Mouse (Mus musculus) heart, adult 9 months (tissue): Measurements from ENCODE around the gene Get4.
A peak's percentile ranks its signal among the peaks of the same experiment; 100 is the strongest.

Source experiments
- DNase-seq, 2 experiments: peaks; one replicate each; pipeline ENCODE4 v3.0.0; 2022; ENCODE audit warnings: low spot score in 2 of 2

Gene Get4

DNA sequence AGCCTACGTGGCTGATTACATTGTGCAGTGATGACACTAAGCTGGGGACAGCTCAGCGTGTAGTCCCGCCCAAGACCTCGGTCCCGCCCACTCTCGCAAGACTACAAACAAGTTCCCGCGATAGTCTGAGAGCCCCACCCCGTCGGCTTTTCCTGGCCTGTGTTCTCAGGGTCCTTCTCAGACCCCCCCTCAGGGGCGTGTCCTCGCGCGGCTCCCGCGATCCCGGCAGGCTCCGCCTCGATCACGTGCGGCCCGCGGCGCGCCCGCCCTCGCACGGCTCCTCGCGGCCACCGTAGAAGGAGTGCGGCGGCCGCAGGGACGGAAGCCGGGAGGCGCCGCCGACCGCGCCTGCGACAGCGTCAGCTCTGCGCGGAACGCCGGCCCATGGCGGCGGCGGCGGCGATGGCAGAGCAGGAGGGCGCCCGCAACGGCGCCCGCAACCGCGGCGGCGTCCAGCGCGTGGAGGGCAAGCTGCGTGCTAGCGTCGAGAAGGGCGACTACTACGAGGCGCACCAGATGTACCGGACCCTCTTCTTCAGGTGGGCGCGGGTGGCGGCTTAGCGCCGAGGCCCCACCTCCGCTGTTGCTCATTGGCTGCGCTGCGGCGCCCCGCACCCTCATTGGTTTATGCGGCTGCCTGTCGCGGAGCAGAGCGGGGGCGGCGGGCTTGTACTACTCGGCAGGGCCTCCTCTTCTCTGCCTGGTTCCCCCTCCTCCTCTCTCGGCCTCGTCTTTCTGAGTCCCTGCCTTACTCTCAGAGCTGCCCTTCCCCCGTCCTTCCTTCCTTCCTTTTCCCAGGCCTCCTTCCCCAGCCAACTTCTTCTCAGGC is at the start of gene Get4:
Get4 (plus strand) TSS at position 244 of the 829 bp plus-strand sequence.
- peak; percentile 99 to 100 for DNase-seq

DNA sequence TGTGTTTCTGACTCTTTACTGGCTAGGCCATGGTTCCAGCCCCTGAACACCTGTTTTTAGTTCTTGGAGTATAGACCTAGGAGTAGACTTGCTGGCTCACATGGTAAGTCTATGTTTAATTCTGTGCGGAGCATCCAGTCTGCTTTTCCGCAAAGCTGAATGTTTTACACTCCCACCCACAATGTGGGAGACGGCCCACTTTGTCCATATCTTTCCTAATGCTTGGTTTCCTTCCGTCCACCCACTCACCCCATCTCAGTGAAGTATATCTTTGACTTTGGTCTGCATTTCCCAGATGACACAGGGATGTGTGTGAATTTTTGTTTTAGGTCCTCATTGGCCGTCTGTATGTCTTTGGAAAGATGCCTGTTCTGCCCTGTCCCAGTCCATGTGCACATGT is 48.8 kb upstream of the Get4 start:
- DNase-seq = no peak

DNA sequence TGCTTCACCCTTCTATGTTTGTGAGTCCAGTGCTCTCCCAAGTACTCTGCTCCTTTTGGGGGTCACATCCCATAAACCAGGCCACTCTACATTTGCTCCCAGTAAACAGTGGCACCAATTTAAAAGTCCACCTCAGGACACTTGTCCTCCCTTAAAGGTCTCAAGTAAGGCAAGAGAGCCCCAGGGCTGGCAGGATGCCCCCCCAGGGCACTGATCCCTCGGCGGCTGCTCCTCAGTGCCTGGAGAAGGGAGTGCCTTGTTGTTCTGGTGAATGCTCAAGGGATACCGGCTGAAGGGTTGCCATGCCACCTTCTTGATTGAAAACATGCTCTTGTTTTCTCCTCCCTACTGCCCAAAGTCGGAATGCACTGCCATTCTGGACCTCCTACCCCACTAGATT is 46.0 kb upstream of the Get4 start:
- no peak for DNase-seq

DNA sequence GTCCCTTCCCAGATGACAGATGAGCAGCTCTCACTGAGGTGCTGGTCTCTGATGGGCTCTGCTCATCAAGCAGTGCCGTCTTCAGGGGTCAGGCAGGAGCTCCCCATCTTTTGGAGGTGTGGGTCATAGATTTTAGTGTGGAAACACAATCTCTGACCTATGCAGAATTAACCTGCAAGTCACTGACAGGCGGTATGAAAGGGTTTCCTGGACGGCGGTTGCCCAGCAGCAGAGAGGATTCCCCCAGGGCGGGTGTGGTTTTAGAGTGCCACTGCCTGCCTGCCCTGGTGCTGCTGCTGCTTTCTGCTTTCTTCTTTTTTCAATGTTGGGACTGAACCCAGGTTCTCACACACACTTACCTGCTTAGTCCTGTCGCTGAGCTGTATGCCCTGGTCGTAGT is 45.6 kb upstream of the Get4 start:
- no peak for DNase-seq

DNA sequence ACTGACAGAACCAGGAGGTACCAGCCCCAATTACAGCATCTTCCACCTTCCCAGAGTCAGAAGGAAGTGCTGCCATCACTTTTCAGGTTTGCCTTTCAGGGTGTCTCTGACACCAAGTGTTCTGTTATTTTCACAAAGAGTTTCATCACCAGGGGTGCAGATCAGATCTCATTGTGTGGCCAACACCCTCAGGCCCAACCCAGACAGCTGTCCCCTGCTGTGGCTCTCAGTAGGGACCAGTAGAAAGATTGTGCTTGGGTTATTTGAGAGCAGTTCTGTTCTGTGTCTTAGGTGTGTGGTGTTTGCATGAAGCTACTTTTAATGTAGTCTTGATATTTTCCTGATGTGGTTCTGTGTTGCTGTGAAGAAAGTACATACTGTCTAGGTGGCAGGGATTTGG is 43.9 kb upstream of the Get4 start:
- DNase-seq = no peak

DNA sequence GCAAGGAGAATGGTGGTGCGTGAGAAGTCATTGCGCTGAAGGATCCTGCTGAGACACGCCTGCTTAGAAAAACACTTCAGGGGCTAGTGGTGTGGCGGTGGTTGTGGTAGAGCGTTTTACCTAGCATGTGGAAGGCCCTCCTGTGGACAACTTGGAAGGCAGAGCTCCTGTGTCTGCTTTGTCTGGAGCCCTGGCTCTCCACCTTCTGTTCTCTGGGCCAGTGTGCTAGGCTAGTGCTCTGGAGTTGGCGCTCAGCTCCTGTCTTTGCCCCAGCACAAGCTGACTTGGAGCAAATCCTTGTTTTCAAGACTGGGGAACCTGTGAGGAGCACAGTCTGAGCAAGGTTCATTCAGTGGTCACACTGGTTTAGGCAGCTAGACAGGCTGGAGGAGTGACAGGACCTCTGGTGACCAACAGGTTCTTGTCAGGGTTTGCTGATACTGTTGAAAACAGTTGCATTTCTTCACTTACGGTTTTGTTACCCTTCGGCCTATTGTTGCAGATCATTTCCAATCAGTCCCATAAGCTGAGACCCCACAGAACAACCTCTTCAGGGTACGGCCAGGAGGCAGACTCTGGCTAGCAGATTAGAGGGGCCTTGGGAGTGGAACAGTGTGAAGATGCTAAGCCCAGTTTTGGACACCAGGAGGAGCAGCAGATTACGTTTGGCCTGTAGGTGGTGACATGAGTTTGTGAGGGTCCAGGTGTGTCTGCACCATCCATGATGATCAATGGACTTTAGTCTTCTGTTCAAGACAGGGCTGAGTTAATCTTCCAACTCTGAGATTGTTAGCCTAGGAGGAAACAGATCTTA is 43.0 kb upstream of the Get4 start:
- DNase-seq = no peak

DNA sequence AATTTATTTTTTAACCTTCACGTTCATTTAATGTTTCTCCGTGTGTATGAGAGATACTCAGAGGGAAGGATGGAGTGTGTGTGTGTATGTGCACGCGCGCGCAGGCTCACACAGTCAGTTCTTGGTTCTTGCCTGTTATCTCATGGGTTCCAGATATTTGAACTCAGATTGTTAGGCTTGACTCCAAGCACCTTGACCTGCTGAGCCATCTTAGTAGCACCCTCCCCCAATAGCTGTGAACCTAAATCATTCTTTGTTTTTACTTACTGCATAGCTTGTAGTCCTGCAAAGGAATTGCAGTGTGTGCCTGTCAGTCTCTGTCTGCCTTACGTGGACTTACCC is 42.5 kb upstream of the Get4 start:
- DNase-seq = no peak

DNA sequence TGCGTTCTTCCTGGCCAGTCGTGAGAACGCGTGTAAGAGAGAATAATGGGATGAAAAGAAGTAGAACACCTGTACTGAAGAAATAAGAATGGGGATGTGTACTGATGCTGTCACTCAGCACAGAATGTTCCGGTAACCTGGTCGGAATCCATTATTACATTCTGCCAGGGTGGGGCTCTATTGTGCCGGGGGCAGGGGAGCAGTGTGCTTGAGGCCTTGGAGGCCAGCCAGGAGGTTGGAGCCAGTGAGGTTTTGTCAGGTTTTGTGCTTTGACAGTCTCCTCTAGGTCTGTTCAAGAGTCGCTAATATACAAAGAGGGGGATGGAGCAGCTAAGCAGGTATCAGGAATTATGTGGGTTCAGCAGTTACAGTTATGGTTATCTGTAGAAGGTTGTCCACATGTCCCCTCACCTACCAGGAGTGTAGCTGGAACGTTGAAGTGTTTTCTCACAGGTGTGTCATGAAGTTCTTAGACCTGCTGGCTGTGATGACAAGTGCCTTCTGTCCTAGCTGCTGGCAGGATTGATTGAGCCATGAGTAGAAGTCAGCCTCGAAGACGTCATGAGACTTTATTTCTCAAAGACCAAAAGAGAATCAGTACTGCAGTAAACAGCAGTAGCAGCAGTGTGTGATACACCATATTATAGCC is 40.3 kb upstream of the Get4 start:
- peak in 1 of 2 experiments; percentile 14 for DNase-seq

DNA sequence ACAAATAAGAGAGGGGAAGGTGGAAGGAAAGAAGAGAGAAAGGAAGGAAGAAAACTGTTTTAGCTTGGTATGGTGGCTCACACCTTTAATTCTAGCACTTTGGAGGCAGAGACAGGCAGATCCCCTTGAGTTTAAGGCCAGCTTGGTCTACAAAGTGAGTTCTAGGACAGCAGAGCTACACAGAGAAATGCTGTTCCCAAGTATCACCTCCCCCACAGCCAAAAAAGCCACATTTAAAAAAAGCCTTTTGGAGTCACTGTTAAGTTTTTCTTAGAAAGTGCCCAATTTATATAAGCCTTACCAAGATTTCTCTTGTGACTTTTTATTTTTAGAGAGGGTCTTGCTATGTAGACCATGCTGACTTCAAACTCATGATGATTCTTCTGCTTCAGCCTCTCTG is 37.8 kb upstream of the Get4 start:
- no peak for DNase-seq

DNA sequence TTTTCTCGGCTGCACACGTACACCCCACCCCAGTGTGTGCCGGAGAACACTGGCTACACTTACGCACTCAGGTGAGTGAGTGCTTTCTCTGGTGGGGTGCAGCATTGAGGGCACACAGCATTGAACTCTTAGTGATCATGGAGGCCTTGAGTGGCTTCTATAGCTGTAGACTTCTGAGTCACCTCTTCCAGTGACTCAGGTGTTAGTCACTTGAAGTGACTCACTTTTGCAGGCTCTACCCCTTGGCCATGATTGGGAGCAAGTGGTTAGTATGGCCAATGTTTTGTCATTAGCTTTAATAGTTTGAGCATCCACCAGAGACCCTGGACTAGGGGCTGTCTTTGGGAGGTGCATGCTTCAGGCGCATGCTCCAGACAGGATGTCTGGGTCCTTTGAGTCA is 36.9 kb upstream of the Get4 start:
- DNase-seq = no peak

DNA sequence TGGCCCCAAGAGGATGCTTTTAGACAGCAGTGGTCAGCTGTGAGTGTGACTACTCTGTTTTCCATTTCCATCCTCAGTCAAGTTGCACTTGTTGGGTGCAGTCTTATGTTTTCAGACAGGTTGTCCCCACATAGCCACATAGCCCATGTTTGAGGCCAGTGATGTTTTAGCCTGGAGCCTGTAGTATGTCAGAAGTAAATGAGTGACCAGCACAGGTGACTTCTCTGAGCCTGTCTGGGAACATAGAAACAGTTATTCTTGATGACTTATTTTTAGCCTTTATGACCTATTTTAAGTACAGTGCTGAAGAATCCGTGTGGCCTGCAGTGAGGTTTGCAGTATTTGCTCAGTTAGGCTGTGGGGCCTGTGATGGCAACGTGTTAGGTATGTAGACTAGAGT is 36.0 kb upstream of the Get4 start:
- DNase-seq = no peak

DNA sequence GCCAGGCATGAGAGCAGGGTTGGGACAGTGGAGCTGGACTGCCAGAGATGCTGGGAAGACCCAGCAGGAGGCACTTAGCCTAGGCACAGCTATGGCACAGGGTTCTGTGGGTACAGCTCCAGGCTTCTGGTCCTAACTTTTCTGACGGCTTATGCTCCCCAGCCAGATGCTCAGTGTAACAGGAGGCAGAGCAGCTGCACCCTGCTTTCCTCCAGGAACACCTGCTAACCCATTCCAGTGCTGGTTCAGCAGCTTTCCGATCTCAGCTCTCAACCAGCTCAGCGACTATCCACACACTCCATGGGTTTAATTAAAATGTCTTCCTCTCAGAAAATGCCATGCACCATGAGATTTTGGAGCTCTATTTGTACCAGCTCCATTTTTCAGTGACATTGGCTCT is 35.4 kb upstream of the Get4 start:
- no peak for DNase-seq

DNA sequence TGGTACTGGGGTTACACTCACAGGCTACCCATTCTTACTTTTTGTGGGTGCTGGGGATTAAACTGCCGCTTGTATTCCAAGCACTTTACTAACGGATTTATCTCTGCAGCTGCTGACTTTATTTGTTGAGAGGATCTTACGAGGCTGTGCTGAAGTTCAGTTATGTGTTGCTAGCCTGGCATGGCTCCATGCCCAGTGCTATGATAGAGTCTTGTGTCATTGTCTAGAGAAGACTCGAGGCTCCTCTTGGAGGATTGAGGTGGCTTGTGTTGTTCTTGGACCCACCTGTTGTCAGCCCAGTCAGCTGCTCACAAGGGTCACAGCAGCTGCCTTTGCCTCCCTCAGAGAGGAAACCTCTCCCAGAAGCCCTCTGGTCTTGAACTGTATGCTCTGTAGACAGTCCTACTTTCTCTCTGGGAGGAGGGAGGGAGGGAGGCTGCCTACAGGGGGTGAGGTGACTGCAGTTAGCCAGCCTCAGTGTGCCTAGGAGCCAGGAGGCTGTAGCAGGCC is 32.1 kb upstream of the Get4 start:
- DNase-seq = no peak

DNA sequence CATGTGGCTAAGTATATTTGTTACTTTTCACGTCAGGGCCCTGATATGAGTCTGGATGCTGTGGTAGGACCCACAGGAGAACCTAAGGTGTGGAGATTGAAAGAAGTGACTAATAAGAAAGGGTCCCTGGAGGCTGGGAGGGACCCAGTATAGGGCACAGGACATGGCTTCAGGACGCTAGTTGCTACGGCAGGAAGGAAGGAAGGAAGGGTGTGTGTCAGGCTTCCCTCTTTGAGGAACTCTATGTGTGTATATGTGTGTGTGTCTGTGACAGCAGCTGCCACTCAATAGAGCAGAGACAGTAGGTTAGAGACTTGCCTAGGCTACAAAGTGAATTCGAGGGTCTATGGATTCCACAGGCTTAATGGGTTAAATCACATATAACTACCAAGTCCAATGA is 31.5 kb upstream of the Get4 start:
- peak; percentile 64 to 86 for DNase-seq

DNA sequence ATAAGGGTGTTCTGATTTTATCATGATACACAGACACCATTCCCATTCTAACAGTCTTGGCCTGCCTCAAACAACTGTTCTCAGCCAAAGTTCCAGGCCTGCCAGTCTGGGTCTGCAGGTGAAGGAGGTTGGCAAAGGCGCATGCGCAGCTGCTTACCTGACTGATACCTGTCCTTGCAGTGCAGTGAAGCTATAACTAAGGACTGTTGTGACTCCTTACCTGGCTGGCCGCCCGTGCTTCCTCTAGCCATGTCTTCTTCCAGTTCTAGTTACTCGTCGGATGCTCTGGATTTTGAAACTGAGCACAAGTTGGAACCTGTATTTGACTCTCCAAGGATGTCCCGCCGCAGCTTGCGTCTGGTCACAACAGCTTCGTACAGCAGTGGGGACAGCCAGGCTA is 28.8 kb upstream of the Get4 start:
- no peak for DNase-seq

DNA sequence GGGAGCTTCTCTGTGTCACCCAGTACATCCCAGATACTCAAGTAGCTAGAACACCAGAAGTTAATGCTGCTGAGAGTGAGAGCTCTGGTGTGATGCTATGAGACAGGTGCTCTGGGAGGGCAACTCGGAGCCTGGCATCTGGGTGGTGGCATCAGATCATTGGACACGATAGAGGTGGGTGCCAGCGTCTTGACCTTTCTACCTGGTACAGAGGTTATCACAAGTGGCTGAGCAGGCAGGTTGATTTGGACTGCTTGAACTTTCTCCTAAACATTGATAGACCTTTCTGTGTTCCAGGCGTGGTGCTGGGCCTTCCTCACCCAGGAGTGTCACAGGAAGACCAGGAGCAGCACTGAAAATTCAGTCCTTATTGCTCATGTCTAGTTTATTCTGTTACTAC is 24.9 kb upstream of the Get4 start:
- DNase-seq = no peak

DNA sequence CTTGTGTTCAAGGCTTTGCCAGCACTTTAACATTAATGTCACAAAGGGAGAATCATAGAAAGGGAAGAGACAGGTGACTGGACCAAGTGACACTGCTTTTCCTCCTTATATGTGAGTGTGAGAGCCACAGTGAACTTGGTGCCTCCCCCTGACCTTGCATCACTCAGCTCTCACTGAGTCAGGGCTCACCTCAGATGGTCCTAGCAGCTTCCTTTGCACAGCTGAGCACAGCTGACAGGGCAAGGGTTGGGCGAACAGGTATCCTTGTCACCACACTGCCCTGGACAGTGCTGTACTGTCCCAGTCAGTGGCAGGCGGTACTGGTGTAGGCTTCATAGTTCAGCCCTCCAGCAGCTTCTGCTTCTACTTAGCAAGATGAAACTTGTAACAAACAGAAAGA is 24.5 kb upstream of the Get4 start:
- no peak for DNase-seq

DNA sequence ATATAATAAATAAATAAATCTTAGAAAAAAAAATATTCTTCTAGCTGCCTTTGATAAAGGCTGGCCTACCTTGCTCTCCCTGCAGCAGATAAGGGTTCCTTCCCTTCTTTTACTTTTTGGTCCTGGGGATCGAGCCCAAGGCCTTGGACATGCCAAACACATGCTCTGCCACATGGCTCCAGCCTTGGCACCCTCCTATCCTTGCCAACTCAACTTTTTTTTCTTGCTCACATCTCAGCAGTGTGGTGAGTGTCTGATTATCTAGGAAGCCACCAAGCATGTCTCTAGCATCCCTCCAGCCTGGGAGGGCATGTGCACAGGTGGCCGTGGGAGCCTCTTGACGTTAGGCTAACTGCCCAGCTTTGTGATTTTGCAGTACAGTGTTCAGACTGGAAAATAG is 23.8 kb upstream of the Get4 start:
- DNase-seq = no peak

DNA sequence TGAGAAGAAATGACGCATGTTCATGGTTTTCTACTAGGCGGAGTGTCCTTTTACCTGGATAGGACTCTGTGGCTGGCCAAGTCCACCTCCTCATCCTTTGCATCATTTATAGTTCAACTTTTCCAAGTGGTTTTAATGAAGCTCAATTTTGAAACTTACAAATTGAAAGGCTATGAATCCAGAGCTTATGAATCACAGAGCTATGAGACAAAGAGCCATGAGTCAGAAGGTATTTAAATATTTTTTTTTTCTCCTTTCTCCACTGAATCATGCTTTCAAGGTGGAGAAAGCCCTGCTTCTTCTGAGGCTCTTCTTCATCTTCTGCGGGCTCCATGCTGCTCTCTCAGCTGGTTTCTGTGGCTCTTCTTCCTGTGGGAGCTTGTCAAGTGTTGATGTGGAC is 22.4 kb upstream of the Get4 start:
- no peak for DNase-seq

DNA sequence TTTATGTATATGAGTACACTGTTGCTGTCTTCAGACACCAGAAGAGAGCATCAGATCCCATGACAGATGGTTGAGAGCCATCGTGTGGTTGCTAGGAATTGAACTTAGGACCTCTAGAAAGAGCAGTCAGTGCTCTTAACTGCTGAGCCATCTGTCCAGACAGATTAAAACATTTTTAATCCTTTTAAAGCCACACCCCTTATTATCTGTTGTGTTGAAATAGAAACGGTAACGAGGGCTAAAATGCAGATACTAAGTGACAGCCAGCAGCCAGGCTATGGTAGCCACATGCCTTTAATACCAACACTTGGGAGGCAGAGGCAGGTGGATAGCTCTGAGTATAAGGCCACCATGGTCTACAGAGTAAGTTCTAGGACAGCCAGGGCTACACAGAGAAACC is 20.0 kb upstream of the Get4 start:
- DNase-seq = no peak

DNA sequence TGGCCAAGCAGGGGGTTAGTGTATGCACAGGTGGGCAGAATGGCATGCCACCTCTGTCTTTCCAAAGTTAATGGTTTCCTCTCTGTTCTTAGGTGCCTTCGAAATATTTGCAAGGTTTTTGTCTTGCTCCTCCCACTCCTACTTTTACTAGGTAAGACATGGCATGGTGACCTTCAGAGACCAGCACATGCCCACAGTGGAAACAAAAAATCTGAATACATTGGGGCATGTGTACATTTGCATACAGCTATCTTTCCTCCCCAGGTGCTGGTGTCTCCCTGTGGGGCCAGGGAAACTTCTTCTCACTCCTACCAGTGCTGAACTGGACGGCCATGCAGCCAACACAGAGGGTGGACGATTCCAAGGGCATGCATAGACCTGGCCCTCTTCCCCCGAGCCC is 17.7 kb upstream of the Get4 start:
- no peak for DNase-seq

DNA sequence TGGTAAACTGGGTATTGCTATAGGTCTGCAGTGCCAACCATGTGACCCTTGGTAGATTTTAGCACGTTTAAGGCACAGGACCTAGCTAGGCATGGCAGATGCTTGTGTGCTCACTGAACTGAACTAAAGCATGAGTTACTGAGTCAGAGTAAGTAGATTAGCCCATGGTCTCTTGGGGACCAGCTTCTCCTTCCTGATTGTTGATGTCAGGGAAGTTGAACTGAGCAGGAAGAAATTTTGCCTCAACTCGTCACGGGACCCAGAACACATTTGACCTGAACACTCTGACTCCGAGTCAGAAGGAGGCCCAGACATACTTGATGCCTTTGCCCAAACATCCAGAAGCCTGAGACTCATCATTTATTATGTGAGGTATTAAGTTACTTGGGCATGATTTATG is 14.7 kb upstream of the Get4 start:
- DNase-seq = no peak
